Mouse (Mus musculus) C2C12 (cell line): ENCODE results near the gene AL732309.1.

Source experiments
- CEBPB ChIP-seq: IDR thresholded peaks from one replicate; pipeline ENCODE4 v1.6.1; 2011; ENCODE audit warnings: low read depth, mild to moderate bottlenecking, control low read depth, moderate library complexity
- CTCF ChIP-seq: IDR thresholded peaks from one replicate; pipeline ENCODE4 v1.5.1; 2011; ENCODE audit not compliant: control insufficient read depth, insufficient read depth, insufficient read length
- FOSL1 ChIP-seq: IDR thresholded peaks from one replicate; pipeline ENCODE4 v1.8.0; 2011; ENCODE audit warnings: mild to moderate bottlenecking, low read length; ENCODE audit not compliant: poor library complexity, insufficient read depth, severe bottlenecking
- MAX ChIP-seq: IDR thresholded peaks from one replicate; pipeline ENCODE4 v1.6.1; 2011; ENCODE audit warnings: mild to moderate bottlenecking, control low read depth
- MYOG ChIP-seq: IDR thresholded peaks from one replicate; pipeline ENCODE4 v1.6.1; 2011; ENCODE audit not compliant: control insufficient read depth, insufficient read length; ENCODE audit errors: extremely low read depth
- USF1 ChIP-seq: IDR thresholded peaks from one replicate; pipeline ENCODE4 v1.6.1; 2011; ENCODE audit warnings: low read depth, mild to moderate bottlenecking, control low read depth, moderate library complexity

GRCm38 (mm10) chr2:25223681-25224491, 22.8 kb downstream of the AL732309.1 start:
- TF ChIP-seq CTCF (no peak), USF1 (no peak), FOSL1 (no peak), MAX (peak; percentile 51), CEBPB (no peak), MYOG (no peak)
